Mouse (Mus musculus) thymus, postnatal 0 days (tissue): Measurements from ENCODE around the gene Adcy6. TPM values are rescaled to one million over a fixed set of nuclear protein-coding genes. Genes with fewer than 3 reads are reported as not detected.
"Not testable (repeated sequence)": the region's sequence is repeated elsewhere in the genome, so short reads cannot be mapped to it uniquely, and the experiment has no call there.

ENCODE experiments used
- DNase-seq: peaks from one replicate; pipeline ENCODE4 v3.0.0-alpha.2; 2015; ENCODE audit warnings: low spot score
- polyA plus RNA-seq: library from polyadenylated mRNA; unstranded; fragments of >200 nt; fragmentation: Nextera tagmentation; extraction: Ambion mirVana; gene quantifications from 2 replicates; pipeline ENCODE4 v1.2.1, GENCODE M21; 2015

The Adcy6 gene
- polyA plus RNA-seq, 1 experiment from 2014 or later = 17.0 TPM

GRCm38 (mm10) chr15:98602191-98602881 is 7.5 kb downstream of the Adcy6 start:
- DNase-seq = no peak

DNA sequence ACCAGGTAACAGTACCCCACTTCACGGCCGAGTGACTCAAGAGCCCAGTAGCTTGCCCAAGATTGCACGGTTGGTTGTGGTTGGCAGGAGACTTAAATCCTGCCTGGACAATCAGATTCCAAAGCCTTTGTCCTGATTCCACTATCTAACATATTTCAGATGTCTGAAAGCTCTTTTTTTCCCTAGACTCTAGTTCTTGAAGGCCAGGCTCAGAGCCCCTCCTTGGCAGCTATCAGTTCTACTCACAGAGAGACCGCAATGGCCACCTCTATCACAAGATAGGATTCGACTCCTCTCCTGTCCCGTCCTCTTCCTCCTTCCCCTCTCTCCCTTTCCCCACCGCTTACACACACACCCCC is 8.1 kb downstream of the Adcy6 start:
- no peak for DNase-seq

DNA sequence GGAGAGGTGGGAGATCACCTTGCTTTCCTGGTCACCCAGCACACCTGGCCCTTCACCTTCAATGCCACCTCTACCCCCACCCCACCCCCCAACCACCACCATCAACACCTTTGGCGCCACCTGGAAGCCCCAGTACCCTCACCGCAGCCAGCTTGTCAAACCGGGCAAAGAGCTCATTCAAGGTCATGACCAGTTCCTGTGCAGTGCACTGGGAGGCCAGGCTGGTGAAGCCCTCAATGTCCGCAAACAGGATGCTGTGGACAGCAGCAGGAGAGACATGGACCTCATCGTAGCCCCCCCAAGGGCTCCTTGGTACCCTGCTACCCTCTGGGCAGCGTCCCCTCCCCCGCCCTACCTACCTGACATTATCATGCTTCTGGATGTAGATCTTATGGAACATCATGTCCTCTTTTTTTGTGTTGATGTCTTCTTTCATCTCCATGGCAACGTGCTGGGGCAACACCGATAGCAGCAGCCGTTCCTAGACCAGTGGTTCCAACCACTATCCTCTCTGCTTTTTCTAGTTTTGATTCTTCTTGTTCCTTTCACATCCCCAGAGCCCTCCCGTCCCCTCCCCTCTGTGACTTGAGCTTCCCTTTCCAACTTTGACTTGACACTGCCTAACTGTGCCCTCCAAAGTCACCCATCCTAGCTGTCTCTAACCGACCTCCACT is 9.7 kb downstream of the Adcy6 start:
- DNase-seq = no peak

DNA sequence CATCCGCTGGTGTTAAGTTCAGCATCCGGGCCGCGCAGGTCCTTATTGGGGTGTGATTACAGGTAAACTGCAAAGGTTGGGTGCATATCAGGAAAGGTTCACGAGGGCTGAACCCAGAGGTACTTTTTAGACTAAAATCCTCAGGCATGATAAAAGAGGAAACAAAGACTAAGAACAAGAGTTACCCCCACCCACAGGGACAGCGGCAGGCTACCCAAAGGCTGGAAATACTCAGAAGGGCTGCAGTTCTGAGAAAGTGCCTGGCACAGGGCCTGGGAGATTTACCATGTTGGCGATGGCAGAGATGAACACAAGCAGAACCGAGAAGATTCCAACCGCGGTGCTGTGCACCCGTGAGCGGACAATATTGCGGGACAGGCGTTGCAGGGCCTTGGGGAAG is 13.3 kb downstream of the Adcy6 start:
- no peak for DNase-seq

- DNase-seq = no peak
These were observed 14.8 kb downstream of the Adcy6 start for GRCm38 (mm10) chr15:98595049-98595448.

DNA sequence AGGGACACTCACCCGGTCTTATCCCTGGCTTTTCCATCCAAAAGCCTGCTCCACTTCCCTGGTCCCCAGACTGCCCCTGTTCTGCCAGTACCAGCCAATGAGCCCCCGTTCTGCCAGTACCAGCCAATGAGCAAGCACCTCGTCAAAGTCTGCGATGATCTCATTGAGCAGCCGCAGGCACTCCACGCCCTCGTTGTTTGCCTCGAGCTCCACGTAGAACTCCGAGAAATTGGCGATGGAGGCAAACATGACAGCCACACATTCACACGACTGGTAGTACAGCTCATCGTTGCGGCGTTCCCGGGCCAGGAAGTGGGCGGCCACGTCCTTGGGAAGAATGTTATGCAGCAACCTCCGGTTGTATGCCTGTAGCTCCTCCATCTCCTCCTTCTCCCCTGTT is 15.7 kb downstream of the Adcy6 start:
- no peak for DNase-seq

GRCm38 (mm10) chr15:98591396-98591795 is 18.5 kb downstream of the Adcy6 start:
- no peak for DNase-seq

- DNase-seq = peak; percentile 71
These were observed 20.1 kb downstream of the Adcy6 start for GRCm38 (mm10) chr15:98589640-98590336.

DNA sequence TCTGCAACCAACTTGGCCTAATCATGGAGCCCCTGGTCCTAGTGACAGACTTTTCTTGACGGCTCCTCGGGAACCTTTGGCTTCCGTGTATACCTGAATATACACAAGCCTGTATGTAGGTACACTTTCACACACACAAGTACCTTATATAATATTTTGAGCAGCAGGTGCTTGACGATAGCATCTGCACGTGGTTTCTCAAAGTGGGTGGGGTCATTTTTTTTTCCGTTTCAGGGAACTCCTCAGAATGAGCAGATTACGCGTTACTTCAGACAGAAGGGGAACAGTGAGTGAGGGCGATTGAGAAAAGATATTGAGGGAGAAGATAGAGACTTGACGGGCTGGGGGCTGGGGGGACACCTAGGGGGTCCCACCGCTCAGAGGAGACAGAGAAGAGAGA is 22.1 kb downstream of the Adcy6 start:
- DNase-seq = peak; percentile 58

DNA sequence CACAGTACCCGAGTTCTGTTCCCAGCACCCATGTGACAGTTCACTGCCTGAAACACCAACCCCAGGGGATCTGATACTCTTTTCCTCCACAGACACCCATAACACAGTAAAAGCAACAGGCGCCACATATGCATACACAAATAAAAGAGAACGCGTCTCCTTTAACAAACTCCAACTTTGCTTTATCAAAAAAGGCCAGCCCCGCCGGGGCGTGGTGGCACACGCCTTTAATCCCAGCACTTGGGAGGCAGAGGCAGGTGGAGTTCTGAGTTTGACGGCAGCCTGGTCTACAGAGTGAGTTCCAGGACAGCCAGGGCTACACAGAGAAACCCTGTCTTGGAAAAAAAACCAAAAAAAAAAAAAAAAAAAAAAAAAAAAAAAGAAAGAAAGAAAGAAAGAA is 23.7 kb downstream of the Adcy6 start:
- DNase-seq = not testable (repeated sequence)

- DNase-seq = no peak
These were observed 24.5 kb downstream of the Adcy6 start for GRCm38 (mm10) chr15:98585421-98585820.

DNA sequence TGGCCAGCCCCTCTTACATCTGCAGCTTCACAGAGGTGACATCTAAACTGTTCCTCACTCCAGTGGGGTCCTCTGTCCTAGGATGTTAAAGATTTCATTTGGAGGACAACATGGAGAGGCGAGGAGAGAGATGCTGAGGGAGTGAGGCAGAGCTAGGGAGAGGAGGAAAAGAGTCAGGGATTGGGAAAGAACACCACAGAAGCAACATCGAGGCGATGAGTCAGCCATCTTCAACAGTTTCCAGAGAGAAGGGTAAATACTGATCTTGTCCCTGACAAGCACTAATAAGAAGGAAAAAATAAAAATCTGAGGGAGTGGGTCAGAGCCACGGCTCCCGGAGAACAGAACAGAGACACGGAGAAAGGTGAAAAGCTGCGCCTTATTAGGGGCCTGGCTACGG is 26.9 kb downstream of the Adcy6 start:
- no peak for DNase-seq

GRCm38 (mm10) chr15:98582410-98582809 is 27.5 kb downstream of the Adcy6 start:
- DNase-seq = no peak

GRCm38 (mm10) chr15:98579795-98580464 is 29.9 kb downstream of the Adcy6 start:
- peak; percentile 91 for DNase-seq

GRCm38 (mm10) chr15:98579310-98579709 is 30.6 kb downstream of the Adcy6 start:
- DNase-seq = no peak

DNA sequence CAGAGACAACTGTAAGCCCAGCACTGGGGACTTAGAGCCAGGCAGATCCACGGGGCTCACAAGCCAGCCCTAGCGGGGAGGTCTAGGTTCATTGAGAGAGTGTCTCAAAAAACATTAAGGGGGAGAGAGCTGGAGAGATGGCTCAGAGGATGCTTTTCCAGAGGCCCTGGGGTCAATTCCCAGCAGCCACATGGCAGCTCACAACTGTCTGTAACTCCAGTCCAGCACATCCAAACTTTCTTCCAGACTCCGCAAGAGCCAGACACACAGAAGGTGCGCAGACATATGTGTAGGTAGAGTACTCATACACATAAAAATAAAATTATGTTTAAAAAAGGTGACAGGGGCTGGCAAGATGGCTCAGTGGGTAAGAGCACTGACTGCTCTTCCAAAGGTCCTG is 36.6 kb downstream of the Adcy6 start:
- DNase-seq = no peak

- DNase-seq = no peak
These were observed 38.9 kb downstream of the Adcy6 start, which contains the start of the genes Ccnt1 and 4930415O20Rik for GRCm38 (mm10) chr15:98570873-98571538. Gene Ccnt1, minus strand, starts transcription at chr15:98570923. Gene 4930415O20Rik, plus strand, starts transcription at chr15:98571004.

GRCm38 (mm10) chr15:98569795-98570365 is 40.0 kb downstream of the Adcy6 start:
- DNase-seq = no peak

- no peak for DNase-seq
These were observed 40.7 kb downstream of the Adcy6 start for GRCm38 (mm10) chr15:98569216-98569615.

DNA sequence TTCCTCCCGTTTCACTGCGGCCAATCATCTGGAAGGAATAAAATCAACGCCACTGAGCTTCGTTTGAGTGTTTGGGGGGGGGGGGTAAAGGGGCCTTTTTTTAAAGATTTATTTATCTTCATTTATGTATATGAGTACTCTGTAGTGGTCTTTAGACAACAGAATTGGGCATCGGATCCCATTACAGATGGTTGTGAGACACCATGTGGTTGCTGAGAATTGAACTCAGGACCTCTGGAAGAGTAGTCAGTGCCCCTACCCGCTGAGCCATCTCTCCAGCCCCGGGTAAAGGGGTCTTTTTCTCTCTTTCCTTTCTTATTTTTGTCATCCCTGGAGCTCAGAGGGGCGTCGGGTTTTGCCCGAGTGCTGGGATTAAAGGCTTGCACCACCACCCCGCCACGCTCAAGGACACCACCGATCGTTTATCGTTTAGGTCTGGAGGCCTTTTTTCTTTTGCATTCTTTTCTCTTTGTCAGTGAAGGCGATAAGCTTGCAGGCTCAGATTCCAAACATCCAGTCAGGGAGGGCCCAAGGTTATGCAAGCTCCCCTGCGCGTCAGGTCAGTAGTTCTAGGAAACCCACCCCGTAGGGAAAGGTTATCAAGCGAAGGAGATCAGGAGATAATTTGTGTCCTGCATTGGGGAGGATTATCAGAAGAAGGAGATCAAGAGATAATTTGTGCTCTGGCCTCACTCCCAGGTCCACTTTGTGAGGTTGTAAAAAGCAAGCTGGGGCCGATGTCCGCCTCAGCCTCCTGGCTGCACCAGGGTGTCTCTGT is 41.4 kb downstream of the Adcy6 start:
- peak; percentile 7 for DNase-seq
